Mouse (Mus musculus): ENCODE data around the gene Nprl2. TPM values are rescaled to one million over a fixed set of nuclear protein-coding genes. Genes with fewer than 3 reads are reported as not detected.

Nprl2 gene
- 0.31 TPM for polyA plus RNA-seq (2014; fragmentation: Illumina TruSeq; extraction: RNeasy Lipid Tissue Mini Kit (QIAGEN cat#74804))

DNA sequence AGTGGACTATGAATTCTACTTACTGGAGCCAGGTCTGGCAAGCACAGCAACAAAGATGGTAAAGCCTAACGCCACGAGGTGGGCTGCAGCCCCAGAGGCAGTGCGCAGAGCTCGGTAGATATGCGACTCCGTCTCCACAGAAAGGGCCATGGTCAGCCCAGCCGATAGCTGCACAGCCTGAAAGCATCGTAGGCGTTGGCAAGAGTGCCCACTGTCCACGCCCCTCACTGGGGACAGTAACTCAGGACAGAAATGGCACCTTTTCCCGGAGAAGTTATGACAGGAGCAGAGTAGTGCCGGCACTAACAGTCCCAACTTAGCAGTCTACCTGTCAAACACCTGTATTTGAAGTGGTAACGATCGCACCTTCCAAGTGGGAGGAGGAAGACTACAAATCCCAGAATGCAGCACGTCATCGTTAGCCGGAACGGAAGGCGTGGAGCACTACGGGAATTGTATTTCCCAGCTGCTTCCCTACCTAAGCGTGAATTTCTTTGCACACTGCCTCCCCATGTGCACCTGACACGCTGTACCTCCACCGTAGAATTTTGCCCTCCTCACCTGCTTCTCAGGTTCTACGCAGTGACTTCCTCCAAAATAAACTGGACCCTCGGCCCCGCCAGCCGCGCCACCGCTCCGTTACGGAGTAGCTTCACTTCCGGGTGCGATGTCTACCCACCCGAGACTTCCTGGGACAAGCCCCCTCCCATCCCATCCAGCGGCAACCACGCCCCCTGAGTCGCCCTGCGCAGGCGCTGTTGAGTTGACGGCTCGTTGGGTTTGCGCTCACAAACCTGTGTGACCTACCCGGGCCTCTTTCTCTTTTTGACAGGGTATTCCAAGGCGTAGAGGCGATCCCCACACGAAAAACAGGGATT lies at the start of gene Nprl2, which contains the start of gene Cyb561d2:
Nprl2 (plus strand) TSS at position 753 of the 878 bp plus-strand sequence.
Cyb561d2 (minus strand) TSS at position 720 of the 878 bp plus-strand sequence.

DNA sequence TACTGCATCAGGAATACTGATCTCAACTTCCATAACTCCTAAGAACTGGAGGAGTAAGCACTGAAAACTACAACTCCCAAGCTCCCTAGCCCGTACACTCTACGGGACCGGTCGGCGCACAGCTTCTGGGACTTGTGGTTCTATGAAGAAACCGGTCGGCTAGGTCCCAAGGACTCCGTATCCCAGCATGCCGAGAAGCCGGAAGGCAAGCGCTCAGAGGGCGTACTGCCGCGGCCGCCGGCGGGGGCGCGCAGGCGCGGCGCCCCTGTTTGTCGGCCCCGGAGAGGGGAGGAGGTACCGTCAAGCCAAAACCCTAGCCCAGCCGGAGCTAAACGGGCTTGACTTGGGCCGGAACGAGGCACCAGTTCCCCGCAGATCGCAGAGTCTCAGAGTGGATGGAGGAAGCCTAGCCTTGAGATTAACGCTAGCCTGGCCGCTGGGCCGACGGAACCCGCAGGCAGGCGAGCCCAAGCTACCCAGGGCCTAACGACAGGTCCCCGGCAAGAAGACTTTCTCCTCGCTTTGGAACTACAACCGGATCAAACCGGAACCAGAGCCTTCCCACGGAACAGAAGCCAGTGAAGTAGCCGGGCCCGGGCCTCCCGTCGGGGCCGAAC lies 8.1 kb upstream of the Nprl2 start, which contains the start of gene Tmem115:
Tmem115 (plus strand) TSS at position 155 of the 617 bp plus-strand sequence.

DNA sequence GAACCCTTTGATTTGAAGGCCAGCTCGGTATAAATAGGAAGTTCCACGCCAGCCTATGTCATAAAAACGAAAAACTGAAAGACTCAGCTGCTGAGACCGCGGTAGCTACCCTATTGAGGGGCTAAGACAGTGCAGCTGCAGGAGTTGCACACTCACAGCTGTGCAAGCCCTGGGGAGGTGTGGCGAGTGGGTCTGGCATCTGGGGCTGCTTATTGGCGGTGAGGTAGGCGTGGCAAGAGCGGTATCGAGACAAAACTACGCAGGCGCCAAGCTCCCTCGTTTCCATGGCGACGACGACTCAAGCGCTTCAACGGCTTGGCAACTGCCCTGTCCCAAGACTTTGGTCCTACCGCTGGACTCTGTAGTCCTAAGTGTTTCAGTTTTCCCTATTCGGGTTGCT lies 5.0 kb downstream of the Nprl2 start, which contains the start of gene Zmynd10:
Zmynd10 (plus strand) TSS at position 273 of the 400 bp plus-strand sequence.

DNA sequence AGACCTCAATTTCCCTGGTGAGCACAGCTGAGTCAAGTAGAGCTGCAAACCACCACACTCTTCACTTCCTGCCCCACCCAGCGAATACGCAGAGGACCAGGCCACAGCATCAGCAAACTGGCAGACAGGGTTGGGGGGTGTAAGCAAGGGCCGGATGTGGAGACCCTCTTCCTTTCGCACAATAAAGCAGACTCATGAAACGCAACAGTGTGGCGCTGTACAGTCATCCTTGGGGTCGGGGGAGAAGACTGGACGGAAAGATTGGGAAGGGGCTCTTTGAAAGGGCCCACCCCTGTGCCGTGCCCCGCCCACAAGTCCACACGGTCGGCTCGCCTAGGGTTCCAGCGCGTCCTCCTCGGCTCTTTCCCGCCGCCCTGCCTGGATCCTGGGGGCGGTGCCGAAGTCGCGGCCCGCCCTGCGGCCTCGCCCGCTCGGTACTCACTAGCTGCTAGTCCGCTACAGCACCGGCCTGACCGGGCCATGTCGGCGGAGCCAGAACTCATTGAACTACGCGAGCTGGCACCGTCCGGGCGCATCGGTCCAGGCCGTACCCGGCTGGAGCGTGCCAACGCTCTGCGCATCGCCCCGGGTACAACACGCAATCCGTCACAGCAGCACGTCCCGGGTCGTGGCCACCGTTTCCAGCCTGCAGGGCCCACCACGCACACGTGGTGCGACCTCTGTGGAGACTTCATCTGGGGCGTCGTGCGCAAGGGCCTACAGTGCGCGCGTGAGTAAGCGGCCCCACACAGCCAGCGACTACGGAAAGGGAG lies 9.3 kb downstream of the Nprl2 start, which contains the start of gene Rassf1:
Rassf1 (plus strand) TSS at position 439 of the 773 bp plus-strand sequence.

DNA sequence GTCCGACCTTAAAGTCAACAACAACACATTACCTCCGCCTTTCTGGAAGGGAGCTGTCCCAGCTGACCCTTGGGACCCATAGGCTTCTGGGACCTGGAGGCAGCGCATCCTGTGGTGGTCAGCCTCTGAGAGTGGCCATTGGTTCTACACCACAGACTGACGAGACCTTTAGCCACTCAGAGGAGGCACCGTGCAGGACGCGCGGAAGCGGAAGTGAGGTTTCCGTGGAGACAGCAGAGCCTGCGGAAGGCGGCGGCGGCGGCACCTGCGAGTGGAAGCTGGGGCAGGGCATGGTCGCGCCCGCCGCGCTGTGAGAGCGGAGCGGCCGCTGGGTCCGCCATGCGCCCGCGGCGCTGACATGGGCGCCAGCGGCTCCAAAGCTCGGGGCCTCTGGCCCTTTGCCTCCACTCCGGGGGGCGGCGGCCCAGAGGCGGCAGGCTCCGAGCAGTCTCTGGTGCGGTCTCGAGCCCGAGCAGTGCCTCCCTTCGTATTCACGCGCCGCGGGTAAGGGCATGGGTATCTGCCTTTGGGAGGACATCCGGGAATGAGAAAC lies 21.1 kb downstream of the Nprl2 start, which contains the start of gene Tusc2:
Tusc2 (plus strand) TSS at position 227 of the 553 bp plus-strand sequence.

DNA sequence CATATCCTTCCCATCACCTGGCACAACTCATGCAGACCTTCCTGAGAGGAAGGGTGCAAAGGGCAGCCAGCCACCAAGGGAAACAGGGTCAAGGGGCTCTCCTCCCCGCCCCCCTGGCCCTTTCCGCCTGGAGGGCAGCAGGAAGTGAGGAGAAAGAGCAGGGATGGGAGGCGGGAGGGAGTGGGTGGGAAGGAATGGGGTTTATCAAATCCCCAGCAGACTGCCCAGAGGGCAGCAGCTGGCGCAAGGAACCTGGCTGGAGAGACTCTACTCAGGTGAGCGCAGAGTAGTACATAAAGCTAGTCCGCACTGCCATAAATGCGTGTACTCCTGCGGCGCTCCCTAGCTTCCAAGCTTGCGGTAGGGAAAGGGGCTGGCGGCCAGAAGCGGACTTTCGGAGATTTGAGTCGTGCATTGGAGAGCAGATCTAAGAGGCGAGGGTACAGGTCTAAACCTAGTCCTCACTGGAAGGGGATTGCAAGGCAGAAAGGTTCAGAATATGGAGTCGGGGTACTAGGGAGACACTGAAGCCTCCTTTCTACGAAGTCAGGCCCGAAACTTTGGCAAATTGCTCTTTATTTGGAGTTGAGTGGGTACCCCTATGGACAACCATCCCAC lies 25.8 kb downstream of the Nprl2 start, which contains the start of gene Hyal2:
Hyal2 (plus strand) TSS at position 244 of the 618 bp plus-strand sequence.

DNA sequence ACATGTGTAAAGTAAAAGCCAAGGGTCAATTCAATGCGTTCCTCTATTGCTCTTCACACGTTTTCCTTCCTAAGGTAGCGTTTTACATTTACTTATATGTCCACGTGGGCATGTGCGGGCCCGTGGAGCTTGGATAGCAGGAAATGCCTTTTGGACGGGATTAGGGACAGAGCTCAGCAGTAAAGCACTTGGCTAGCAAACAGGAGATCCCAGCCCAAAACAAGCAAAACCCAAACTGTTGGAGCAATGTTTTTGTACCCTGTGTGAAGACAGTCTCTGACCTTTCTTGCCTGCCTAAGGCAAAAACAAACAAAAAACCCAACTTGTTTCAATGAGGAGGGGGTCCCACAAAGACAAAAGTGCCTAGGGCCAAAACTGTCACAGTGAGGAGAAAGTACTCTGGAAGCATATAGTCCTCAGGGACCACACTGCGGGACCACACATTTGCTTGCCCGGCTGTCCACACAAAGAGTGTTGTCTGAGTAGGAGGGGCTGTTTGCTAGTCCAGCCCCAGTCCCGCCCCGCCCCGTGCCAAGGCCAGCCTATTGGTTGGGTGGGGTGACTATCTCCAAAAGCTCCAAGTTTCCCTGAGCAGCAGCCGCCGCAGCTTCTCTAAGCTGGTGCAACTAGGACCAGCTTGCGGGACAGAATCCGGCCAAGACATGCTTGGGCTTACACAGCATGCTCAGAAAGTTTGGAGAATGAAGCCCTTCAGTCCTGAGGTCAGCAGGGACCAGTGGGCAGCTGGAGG lies 34.5 kb downstream of the Nprl2 start, which contains the start of gene Hyal1:
Hyal1 (plus strand) TSS at position 571 of the 751 bp plus-strand sequence.

DNA sequence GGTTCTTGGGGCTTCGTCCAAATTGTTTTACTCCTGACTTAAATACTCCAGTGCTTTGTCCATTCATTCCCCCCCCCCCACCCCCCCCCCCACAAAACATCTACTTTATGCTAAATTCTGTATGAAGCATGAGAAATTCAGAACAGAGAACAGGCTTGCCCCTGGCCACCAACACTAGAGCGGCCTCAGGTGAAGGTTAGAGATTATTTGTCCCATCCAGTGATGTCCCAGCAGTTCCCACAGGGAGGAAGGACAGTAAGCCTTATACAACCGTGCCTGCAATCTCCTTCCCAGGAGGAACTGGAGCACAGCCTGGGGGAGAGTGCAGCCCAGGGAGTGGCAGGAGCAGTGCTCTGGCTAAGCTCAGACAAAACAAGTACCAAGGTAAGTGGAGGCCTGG lies 36.6 kb downstream of the Nprl2 start, which contains the start of gene Naa80:
Naa80 (plus strand) TSS at position 301 of the 400 bp plus-strand sequence.

DNA sequence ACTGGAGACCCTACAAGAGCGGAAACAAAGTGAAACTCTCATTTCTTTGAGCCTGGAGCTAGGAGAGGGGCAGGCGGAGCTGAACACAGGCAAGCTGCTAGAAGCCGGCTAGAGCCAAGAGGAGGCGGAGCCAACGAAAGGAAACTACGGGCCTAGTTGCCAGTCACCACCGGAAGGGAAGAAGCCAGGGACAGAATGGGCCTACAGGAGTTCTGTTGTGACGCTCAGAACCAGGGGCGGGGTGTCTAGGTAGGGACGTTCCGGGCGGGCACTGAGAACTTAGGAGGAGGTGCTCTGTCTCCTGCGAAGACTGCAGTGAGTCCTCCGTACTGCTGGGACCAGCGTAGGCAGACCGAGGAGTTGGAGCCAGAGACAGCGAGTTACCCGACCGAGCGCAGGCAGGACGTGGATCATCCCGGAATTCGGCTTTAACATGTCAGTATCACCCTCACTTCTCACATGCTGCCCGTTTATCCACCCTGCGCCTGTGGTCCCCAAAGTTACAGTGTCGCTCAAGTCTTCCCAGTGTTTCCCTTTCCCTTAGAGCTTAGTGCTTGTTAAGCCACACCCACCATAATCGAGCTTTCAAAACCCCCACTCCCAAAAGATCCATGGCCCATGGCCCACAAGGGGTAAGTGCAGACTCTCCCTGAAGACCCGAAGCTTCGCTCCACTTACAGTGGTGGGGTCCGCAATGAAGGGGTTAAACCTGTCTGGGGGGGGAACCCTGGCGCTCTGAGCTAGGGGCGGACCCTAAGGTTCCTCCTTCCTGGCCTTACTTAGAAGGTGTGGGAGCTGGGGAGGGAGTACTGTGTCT lies 38.7 kb downstream of the Nprl2 start, which contains the start of gene Hyal3:
Hyal3 (plus strand) TSS at position 318 of the 817 bp plus-strand sequence.

DNA sequence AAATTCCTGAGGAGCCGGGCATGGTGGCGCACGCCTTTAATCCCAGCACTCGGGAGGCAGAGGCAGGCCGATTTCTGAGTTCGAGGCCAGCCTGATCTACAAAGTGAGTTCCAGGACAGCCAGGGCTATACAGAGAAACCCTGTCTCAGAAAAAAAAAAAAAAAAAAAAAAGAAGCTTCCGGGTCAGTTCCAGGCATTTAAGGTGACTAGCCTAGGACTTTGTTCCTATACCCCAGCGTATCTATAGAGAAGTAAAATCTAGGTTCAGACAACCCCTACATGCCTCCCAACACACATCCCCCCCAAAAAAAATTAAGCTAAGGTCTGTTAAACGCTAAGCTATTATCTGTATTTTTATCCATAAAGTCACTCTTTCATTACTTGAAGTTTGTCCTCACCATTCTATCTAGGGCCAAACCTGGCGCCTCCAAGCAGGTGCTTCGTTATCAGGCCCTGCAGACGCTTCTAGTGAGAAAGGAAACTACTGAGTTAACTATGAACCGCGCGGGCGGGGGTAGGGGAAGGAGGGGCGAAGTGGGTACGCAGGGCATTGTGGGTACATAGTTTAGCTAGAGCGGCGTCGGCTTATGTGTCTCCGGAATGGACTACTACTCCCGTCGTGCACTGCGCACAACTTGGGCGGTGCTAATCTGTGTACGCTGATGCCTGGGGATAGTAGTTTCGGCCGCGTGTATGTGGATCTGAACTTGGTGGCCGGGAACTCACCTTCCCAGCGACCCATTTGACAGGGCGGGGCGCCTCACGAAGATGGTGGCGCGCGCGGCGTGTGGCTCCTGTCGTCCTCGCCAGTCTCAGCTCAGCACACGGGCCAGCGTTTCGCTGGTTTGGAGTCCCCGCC lies 45.2 kb downstream of the Nprl2 start, which contains the start of gene Ifrd2:
Ifrd2 (plus strand) TSS at position 669 of the 859 bp plus-strand sequence.

Other genes starting within 250 kb of the Nprl2 start
- 0.54 TPM for gene Cish, start 246.2 kb upstream of the Nprl2 start, polyA plus RNA-seq (2014; fragmentation: Illumina TruSeq; extraction: RNeasy Lipid Tissue Mini Kit (QIAGEN cat#74804))
- gene Hemk1, start 203.9 kb upstream of the Nprl2 start, polyA plus RNA-seq (2014; fragmentation: Illumina TruSeq; extraction: RNeasy Lipid Tissue Mini Kit (QIAGEN cat#74804)): 1.2 TPM
- gene 6430571L13Rik, start 201.6 kb upstream of the Nprl2 start, polyA plus RNA-seq (2014; fragmentation: Illumina TruSeq; extraction: RNeasy Lipid Tissue Mini Kit (QIAGEN cat#74804)): not detected
- 0.26 TPM for gene Cacna2d2, start 142.6 kb upstream of the Nprl2 start, polyA plus RNA-seq (2014; fragmentation: Illumina TruSeq; extraction: RNeasy Lipid Tissue Mini Kit (QIAGEN cat#74804))
- not detected for gene Tmem115, start 8.3 kb upstream of the Nprl2 start, polyA plus RNA-seq (2014; fragmentation: Illumina TruSeq; extraction: RNeasy Lipid Tissue Mini Kit (QIAGEN cat#74804))
- gene Cyb561d2, start within 50 bp of the Nprl2 start, polyA plus RNA-seq (2014; fragmentation: Illumina TruSeq; extraction: RNeasy Lipid Tissue Mini Kit (QIAGEN cat#74804)): 4.6 TPM
- not detected for gene Zmynd10, start 5.1 kb downstream of the Nprl2 start, polyA plus RNA-seq (2014; fragmentation: Illumina TruSeq; extraction: RNeasy Lipid Tissue Mini Kit (QIAGEN cat#74804))
- gene Rassf1, start 9.3 kb downstream of the Nprl2 start, polyA plus RNA-seq (2014; fragmentation: Illumina TruSeq; extraction: RNeasy Lipid Tissue Mini Kit (QIAGEN cat#74804)): 7.7 TPM
- 20.4 TPM for gene Tusc2, start 21.0 kb downstream of the Nprl2 start, polyA plus RNA-seq (2014; fragmentation: Illumina TruSeq; extraction: RNeasy Lipid Tissue Mini Kit (QIAGEN cat#74804))
- gene Hyal2, start 25.7 kb downstream of the Nprl2 start, polyA plus RNA-seq (2014; fragmentation: Illumina TruSeq; extraction: RNeasy Lipid Tissue Mini Kit (QIAGEN cat#74804)): 0.66 TPM
- gene Hyal1, start 34.7 kb downstream of the Nprl2 start, polyA plus RNA-seq (2014; fragmentation: Illumina TruSeq; extraction: RNeasy Lipid Tissue Mini Kit (QIAGEN cat#74804)): 2.8 TPM
- 5.5 TPM for gene Naa80, start 36.7 kb downstream of the Nprl2 start, polyA plus RNA-seq (2014; fragmentation: Illumina TruSeq; extraction: RNeasy Lipid Tissue Mini Kit (QIAGEN cat#74804))
- gene Hyal3, start 38.6 kb downstream of the Nprl2 start, polyA plus RNA-seq (2014; fragmentation: Illumina TruSeq; extraction: RNeasy Lipid Tissue Mini Kit (QIAGEN cat#74804)): 0.34 TPM
- 18.3 TPM for gene Ifrd2, start 45.4 kb downstream of the Nprl2 start, polyA plus RNA-seq (2014; fragmentation: Illumina TruSeq; extraction: RNeasy Lipid Tissue Mini Kit (QIAGEN cat#74804))
- 1.2 TPM for gene Sema3b, start 67.0 kb downstream of the Nprl2 start, polyA plus RNA-seq (2014; fragmentation: Illumina TruSeq; extraction: RNeasy Lipid Tissue Mini Kit (QIAGEN cat#74804))
- 37.4 TPM for gene Gnai2, start 93.1 kb downstream of the Nprl2 start, polyA plus RNA-seq (2014; fragmentation: Illumina TruSeq; extraction: RNeasy Lipid Tissue Mini Kit (QIAGEN cat#74804))
- 1.1 TPM for gene Slc38a3, start 127.3 kb downstream of the Nprl2 start, polyA plus RNA-seq (2014; fragmentation: Illumina TruSeq; extraction: RNeasy Lipid Tissue Mini Kit (QIAGEN cat#74804))
- not detected for gene Gnat1, start 137.5 kb downstream of the Nprl2 start, polyA plus RNA-seq (2014; fragmentation: Illumina TruSeq; extraction: RNeasy Lipid Tissue Mini Kit (QIAGEN cat#74804))
- gene Sema3f, start 168.2 kb downstream of the Nprl2 start, polyA plus RNA-seq (2014; fragmentation: Illumina TruSeq; extraction: RNeasy Lipid Tissue Mini Kit (QIAGEN cat#74804)): 0.57 TPM
- gene Rbm5, start 228.8 kb downstream of the Nprl2 start, polyA plus RNA-seq (2014; fragmentation: Illumina TruSeq; extraction: RNeasy Lipid Tissue Mini Kit (QIAGEN cat#74804)): 190 TPM